Mouse (Mus musculus): ENCODE measurements around the gene Mtor. TPM values are rescaled to one million over a fixed set of nuclear protein-coding genes. Genes with fewer than 3 reads are reported as not detected.
A peak's percentile ranks its signal among the peaks of the same experiment; 100 is the strongest.

Mtor gene
- polyA plus RNA-seq, 1 experiment from 2014 or later, result 12.2 TPM

DNA sequence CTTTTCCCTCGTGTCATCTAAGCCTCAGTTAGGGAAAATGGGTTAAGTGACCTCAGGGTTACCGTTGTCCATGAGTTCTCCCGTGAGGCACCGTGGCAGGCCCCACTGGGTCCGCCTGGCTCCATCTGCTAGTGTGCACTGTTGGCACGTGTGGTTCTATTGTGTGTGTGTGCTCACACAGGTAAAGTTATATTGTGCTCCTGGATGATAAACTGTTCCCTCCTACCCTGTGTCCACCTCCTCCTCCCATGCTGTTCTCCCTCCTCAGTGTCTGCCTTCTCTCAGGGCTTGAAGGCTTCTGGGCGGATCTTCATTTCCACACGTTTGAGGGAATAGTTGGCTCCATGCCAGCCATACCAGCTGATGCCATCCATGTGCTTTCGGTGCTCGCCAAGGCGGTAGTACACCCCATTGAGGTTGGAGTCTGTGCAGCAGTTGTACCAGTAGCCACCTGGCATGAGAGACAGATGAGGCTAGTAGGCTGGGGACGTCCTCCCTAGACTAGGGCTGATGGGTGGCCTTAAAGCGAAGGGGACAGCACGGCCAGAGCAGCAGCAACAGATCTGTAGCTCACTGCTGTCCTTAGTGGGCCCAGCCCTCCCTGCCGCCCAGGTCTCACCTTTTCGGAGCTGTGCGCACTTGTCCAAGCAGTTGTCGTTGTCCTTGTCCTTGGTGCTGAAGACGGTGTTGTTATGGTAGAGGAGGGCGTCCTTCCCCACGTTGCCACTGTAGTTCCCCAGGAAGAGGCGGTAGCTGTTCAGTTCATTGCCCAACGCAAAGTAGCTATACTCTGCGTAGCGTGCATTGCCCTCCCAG, 47.7 kb downstream of the Mtor start:
- no peaks in the 10 kb centered on the region for H3K27me3 ChIP-seq (ENCODE audit: control insufficient read depth, insufficient read depth, low read depth, low read length)
- no peaks in the 10 kb centered on the region for H3K4me1 ChIP-seq (replicated peaks; ENCODE audit: control insufficient read depth, insufficient read depth, low read length)
- H3K4me2 ChIP-seq (ENCODE audit: low read depth, low read length), result no peak overlapping the region
- H3K4me3 ChIP-seq (ENCODE audit: low read length), result no peak overlapping the region
- H3K36me3 ChIP-seq (ENCODE audit: control insufficient read depth, insufficient read depth, low read length), result peaks cover 19% of the 10 kb centered on the region
- no peaks in the 10 kb centered on the region for H3K9me3 ChIP-seq (ENCODE audit: control insufficient read depth, low read length)
- 85% methylated on average over 25 of the region's 25 CpGs for WGBS
- no peak for ATAC-seq (ENCODE audit: low read depth)
- no peak overlapping the region for H3K27ac ChIP-seq (ENCODE audit: low read length)
- no peak overlapping the region for H3K9ac ChIP-seq (ENCODE audit: low read length)

DNA sequence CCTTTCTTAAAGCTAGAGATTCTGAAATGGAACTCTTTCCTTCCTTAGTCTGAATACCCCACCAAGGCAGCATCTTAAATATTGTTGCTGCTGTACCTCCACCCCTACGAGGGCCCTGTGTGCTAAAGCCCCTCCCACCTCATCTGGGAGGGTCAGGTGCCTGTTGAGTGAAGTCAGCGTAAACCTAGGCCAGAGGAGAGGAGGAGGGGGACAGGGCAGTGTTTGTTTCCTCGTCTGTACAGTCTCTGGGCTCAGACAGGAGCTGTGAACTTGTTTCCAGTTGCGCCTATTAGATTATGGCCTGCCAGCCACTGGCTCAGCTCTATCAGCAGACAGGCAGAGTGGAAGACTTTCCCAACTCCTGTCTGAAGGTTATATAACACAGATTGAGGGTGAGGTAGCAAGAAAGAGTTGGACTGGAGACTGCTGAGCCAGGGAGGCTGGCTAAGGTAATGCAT, 52.0 kb downstream of the Mtor start, which contains the start of gene Angptl7:
TSS of gene Angptl7 (minus strand) at position 51 of the 458 bp plus-strand sequence.
- Histone ChIP-seq H3K4me2 (ENCODE audit: low read depth, low read length) (no peak within 1 kb of the TSS), H3K4me1 (replicated peaks; ENCODE audit: control insufficient read depth, insufficient read depth, low read length) (no peaks in the 10 kb centered on the region; the same call in 1 of the 2 replicates), H3K4me3 (ENCODE audit: low read length) (no peak within 1 kb of the TSS), H3K36me3 (ENCODE audit: control insufficient read depth, insufficient read depth, low read length) (peaks cover 10% of the 10 kb centered on the region), H3K9ac (ENCODE audit: low read length) (no peak within 1 kb of the TSS), H3K27me3 (ENCODE audit: control insufficient read depth, insufficient read depth, low read depth, low read length) (no peaks in the 10 kb centered on the region), H3K27ac (ENCODE audit: low read length) (no peak within 1 kb of the TSS), H3K9me3 (ENCODE audit: control insufficient read depth, low read length) (no peaks in the 10 kb centered on the region)
- no peak for ATAC-seq (ENCODE audit: low read depth)
- 51% methylated on average over 4 of the region's 4 CpGs for WGBS

GRCm38 (mm10) chr4:148504497-148504959, 56.1 kb downstream of the Mtor start:
- Histone ChIP-seq H3K36me3 (ENCODE audit: control insufficient read depth, insufficient read depth, low read length) (peaks cover 18% of the 10 kb centered on the region), H3K27me3 (ENCODE audit: control insufficient read depth, insufficient read depth, low read depth, low read length) (no peaks in the 10 kb centered on the region), H3K4me1 (replicated peaks; ENCODE audit: control insufficient read depth, insufficient read depth, low read length) (no peaks in the 10 kb centered on the region; the same call in 1 of the 2 replicates), H3K4me3 (ENCODE audit: low read length) (no peak overlapping the region), H3K9ac (ENCODE audit: low read length) (no peak overlapping the region), H3K27ac (ENCODE audit: low read length) (no peak overlapping the region), H3K4me2 (ENCODE audit: low read depth, low read length) (no peak overlapping the region), H3K9me3 (ENCODE audit: control insufficient read depth, low read length) (no peaks in the 10 kb centered on the region)
- ATAC-seq (ENCODE audit: low read depth), result peak; percentile 70; the same call in 1 of the 2 replicates
- 35% methylated on average over 8 of the region's 8 CpGs for WGBS

GRCm38 (mm10) chr4:148507585-148507984, 59.2 kb downstream of the Mtor start:
- ATAC-seq (ENCODE audit: low read depth), result no peak
- 82% methylated on average over 5 of the region's 5 CpGs for WGBS
- Histone ChIP-seq H3K36me3 (ENCODE audit: control insufficient read depth, insufficient read depth, low read length) (peaks cover 13% of the 10 kb centered on the region), H3K9ac (ENCODE audit: low read length) (no peak overlapping the region), H3K4me2 (ENCODE audit: low read depth, low read length) (no peak overlapping the region), H3K9me3 (ENCODE audit: control insufficient read depth, low read length) (no peaks in the 10 kb centered on the region), H3K4me1 (replicated peaks; ENCODE audit: control insufficient read depth, insufficient read depth, low read length) (no peaks in the 10 kb centered on the region; the same call in 1 of the 2 replicates), H3K4me3 (ENCODE audit: low read length) (no peak overlapping the region), H3K27ac (ENCODE audit: low read length) (no peak overlapping the region), H3K27me3 (ENCODE audit: control insufficient read depth, insufficient read depth, low read depth, low read length) (no peaks in the 10 kb centered on the region)

- WGBS, result 95% methylated on average over 14 of the region's 14 CpGs
These were observed 59.9 kb downstream of the Mtor start for GRCm38 (mm10) chr4:148508084-148508849.

GRCm38 (mm10) chr4:148509450-148510084, 61.2 kb downstream of the Mtor start:
- no peaks in the 10 kb centered on the region for H3K4me1 ChIP-seq (replicated peaks; ENCODE audit: control insufficient read depth, insufficient read depth, low read length)
- H3K27me3 ChIP-seq (ENCODE audit: control insufficient read depth, insufficient read depth, low read depth, low read length), result no peaks in the 10 kb centered on the region
- ATAC-seq (ENCODE audit: low read depth), result no peak
- peaks cover 14% of the 10 kb centered on the region for H3K36me3 ChIP-seq (ENCODE audit: control insufficient read depth, insufficient read depth, low read length)
- no peaks in the 10 kb centered on the region for H3K9me3 ChIP-seq (ENCODE audit: control insufficient read depth, low read length)
- 78% methylated on average over 8 of the region's 8 CpGs for WGBS
- H3K4me3 ChIP-seq (ENCODE audit: low read length), result no peak overlapping the region
- no peak overlapping the region for H3K4me2 ChIP-seq (ENCODE audit: low read depth, low read length)
- H3K27ac ChIP-seq (ENCODE audit: low read length), result no peak overlapping the region
- H3K9ac ChIP-seq (ENCODE audit: low read length), result no peak overlapping the region

More at GRCm38 (mm10) chr4:148508084-148508849, 59.9 kb downstream of the Mtor start:
- no peak overlapping the region for H3K27ac ChIP-seq (ENCODE audit: low read length)
- no peak overlapping the region for H3K4me3 ChIP-seq (ENCODE audit: low read length)
- ATAC-seq (ENCODE audit: low read depth), result no peak
- H3K9ac ChIP-seq (ENCODE audit: low read length), result no peak overlapping the region
- no peaks in the 10 kb centered on the region for H3K9me3 ChIP-seq (ENCODE audit: control insufficient read depth, low read length)
- no peaks in the 10 kb centered on the region for H3K27me3 ChIP-seq (ENCODE audit: control insufficient read depth, insufficient read depth, low read depth, low read length)
- no peaks in the 10 kb centered on the region; the same call in 1 of the 2 replicates for H3K4me1 ChIP-seq (replicated peaks; ENCODE audit: control insufficient read depth, insufficient read depth, low read length)
- no peak overlapping the region for H3K4me2 ChIP-seq (ENCODE audit: low read depth, low read length)
- peaks cover 13% of the 10 kb centered on the region for H3K36me3 ChIP-seq (ENCODE audit: control insufficient read depth, insufficient read depth, low read length)

DNA sequence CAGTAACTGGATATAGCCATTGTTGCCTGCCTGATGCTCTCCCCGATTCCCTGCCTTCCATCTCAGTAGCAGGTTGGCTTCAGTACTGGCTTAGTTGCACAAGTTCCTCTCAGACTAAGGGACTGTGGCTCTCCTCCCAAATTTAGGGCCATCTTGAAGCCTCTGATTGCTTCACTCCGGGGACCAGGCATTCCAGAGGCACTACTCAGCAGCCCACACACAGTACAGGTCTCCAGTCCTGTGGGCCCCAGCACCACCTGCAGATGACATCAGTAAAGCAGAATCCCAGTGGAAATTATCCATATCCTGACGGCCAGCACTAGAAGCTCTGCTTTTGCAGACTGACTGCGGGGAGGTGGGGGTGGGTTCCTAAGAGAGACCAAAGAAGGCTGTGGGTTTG, 62.3 kb downstream of the Mtor start:
- WGBS, result 88% methylated on average over 4 of the region's 4 CpGs
- H3K9me3 ChIP-seq (ENCODE audit: control insufficient read depth, low read length), result no peaks in the 10 kb centered on the region
- no peaks in the 10 kb centered on the region for H3K4me1 ChIP-seq (replicated peaks; ENCODE audit: control insufficient read depth, insufficient read depth, low read length)
- H3K4me2 ChIP-seq (ENCODE audit: low read depth, low read length), result no peak overlapping the region
- no peak overlapping the region for H3K9ac ChIP-seq (ENCODE audit: low read length)
- H3K27me3 ChIP-seq (ENCODE audit: control insufficient read depth, insufficient read depth, low read depth, low read length), result no peaks in the 10 kb centered on the region
- ATAC-seq (ENCODE audit: low read depth), result no peak
- H3K36me3 ChIP-seq (ENCODE audit: control insufficient read depth, insufficient read depth, low read length), result peaks cover 21% of the 10 kb centered on the region
- no peak overlapping the region for H3K4me3 ChIP-seq (ENCODE audit: low read length)
- no peak overlapping the region for H3K27ac ChIP-seq (ENCODE audit: low read length)

- no peak overlapping the region for H3K9ac ChIP-seq (ENCODE audit: low read length)
- peaks cover 19% of the 10 kb centered on the region for H3K36me3 ChIP-seq (ENCODE audit: control insufficient read depth, insufficient read depth, low read length)
These were observed 62.9 kb downstream of the Mtor start for GRCm38 (mm10) chr4:148511334-148511733.

More at GRCm38 (mm10) chr4:148511334-148511733, 62.9 kb downstream of the Mtor start:
- 89% methylated on average over 4 of the region's 4 CpGs for WGBS
- no peaks in the 10 kb centered on the region for H3K4me1 ChIP-seq (replicated peaks; ENCODE audit: control insufficient read depth, insufficient read depth, low read length)
- H3K27me3 ChIP-seq (ENCODE audit: control insufficient read depth, insufficient read depth, low read depth, low read length), result no peaks in the 10 kb centered on the region
- H3K9me3 ChIP-seq (ENCODE audit: control insufficient read depth, low read length), result no peaks in the 10 kb centered on the region
- H3K4me3 ChIP-seq (ENCODE audit: low read length), result no peak overlapping the region
- ATAC-seq (ENCODE audit: low read depth), result no peak
- H3K27ac ChIP-seq (ENCODE audit: low read length), result no peak overlapping the region
- H3K4me2 ChIP-seq (ENCODE audit: low read depth, low read length), result no peak overlapping the region

Data from lung, embryonic 16.5 days (tissue).